Mouse (Mus musculus) bone marrow macrophage, adult 2 months (primary cell): ENCODE measurements around the gene Hist2h2ac.

Experiments used
- CTCF ChIP-seq: IDR thresholded peaks from 2 replicates; pipeline ENCODE4 v1.5.1; 2012; ENCODE audit warnings: low read depth, mild to moderate bottlenecking, low read length, moderate library complexity
- POLR2A ChIP-seq: IDR thresholded peaks from 2 replicates; pipeline ENCODE4 v1.6.1; 2012; ENCODE audit warnings: mild to moderate bottlenecking, low read depth, low read length, borderline replicate concordance

GRCm38 (mm10) chr3:96219191-96219641, 1.5 kb downstream of the Hist2h2ac start:
- TF ChIP-seq CTCF (peak; percentile 47; the same call in 1 of the 2 replicates), POLR2A (no peak)
